ENCODE assay signal across 20 mouse cellular contexts in the genomic region with DNA sequence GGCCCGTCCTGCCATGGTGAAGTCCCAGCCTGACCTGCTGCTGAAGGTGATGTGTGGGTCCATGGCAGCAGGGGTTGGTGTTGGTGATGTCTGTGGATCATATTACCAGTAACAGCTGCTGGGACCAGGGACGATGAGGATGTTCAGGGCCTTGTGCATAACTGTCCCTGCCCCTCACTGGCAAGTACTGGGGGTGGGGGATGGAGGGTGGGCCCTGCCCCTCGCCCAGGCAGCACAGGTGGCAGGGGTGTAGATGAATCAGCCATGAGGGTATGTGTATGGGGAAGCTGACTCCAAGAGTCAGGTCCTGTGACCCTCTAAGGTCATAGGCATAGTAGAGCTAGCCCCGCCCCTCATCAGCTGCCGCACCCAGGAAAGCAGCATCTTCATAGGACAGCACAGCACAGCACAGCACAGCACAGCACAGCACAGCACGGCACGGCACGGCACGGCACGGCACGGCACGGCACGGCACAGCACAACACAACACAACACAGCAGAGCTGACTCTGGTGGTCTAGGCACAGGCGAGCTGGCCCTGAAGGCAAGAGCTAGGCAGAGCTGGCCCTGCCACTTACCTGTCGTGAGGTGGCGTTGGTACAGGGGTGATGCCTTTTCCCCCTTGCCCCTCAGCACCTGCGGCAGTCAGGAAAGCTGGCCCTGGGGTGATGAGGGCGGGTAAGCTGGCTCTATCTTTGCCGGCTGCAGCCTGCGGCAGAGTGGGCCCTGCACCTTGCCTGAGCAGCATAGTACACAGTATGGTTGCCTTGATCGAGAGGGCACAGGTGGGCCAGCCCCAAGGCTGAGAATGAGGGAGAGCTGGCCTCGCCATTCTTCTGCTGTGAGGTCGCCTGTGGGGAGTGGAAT. TPM values are rescaled to one million over a fixed set of nuclear protein-coding genes. Genes with fewer than 3 reads are reported as not detected.
DNase-seq lines count a peak whose midpoint lies in the region; ATAC-seq and TF ChIP-seq lines count a peak whose summit lies in the region.
"Had no signal": no experiment of that assay in that cellular context is flagged by ENCODE, and none has a peak within 500 bp of the region (broad histone marks: within the 10 kb centered on the region; RNA-seq: fewer than 3 reads in every experiment).

No protein-coding gene starts in this region.

- no peak overlapping the region for H3K9ac ChIP-seq in limb, embryonic 13.5 days
- H3K9ac ChIP-seq in neural tube, embryonic 12.5 days: no peak overlapping the region
- H3K9ac ChIP-seq in neural tube, embryonic 15.5 days (replicated peaks): no peak overlapping the region
- H3K9ac ChIP-seq in stomach, postnatal 0 days (ENCODE audit: low read length): no peak overlapping the region
- H3K9ac ChIP-seq: heart, embryonic 13.5 days; hindbrain, embryonic 14.5 days had no signal

- H3K27ac ChIP-seq in limb, embryonic 13.5 days: no peak overlapping the region
- H3K27ac ChIP-seq in limb, embryonic 10.5 days: no peak overlapping the region
- H3K27ac ChIP-seq in neural tube, embryonic 12.5 days: no peak overlapping the region
- H3K27ac ChIP-seq in neural tube, embryonic 15.5 days (replicated peaks): no peak overlapping the region
- no peak overlapping the region for H3K27ac ChIP-seq in stomach, postnatal 0 days (replicated peaks)
- H3K27ac ChIP-seq: heart, embryonic 13.5 days; hindbrain, embryonic 14.5 days had no signal

- TF ChIP-seq CTCF in stomach, postnatal 0 days (IDR thresholded peaks at IDR 0.05; ENCODE audit: low read depth): no peak

- 79% methylated on average over 23 of the region's 23 CpGs for WGBS in limb, embryonic 13.5 days
- 86% methylated on average over 23 of the region's 23 CpGs for WGBS in limb, embryonic 10.5 days
- 81% methylated on average over 23 of the region's 23 CpGs for WGBS in neural tube, embryonic 12.5 days
- 85% methylated on average over 23 of the region's 23 CpGs for WGBS in neural tube, embryonic 15.5 days
- 82% methylated on average over 22 of the region's 23 CpGs for WGBS in stomach, postnatal 0 days

- no peak overlapping the region for H3K4me2 ChIP-seq in limb, embryonic 13.5 days (replicated peaks)
- H3K4me2 ChIP-seq in neural tube, embryonic 12.5 days (replicated peaks): no peak overlapping the region
- no peak overlapping the region for H3K4me2 ChIP-seq in neural tube, embryonic 15.5 days
- no peak overlapping the region for H3K4me2 ChIP-seq in stomach, postnatal 0 days (replicated peaks; ENCODE audit: low read depth)
- H3K4me2 ChIP-seq: heart, embryonic 13.5 days; hindbrain, embryonic 14.5 days had no signal

- H3K36me3 ChIP-seq in limb, embryonic 13.5 days: no peaks in the 10 kb centered on the region
- H3K36me3 ChIP-seq in limb, embryonic 10.5 days: no peaks in the 10 kb centered on the region
- H3K36me3 ChIP-seq in neural tube, embryonic 12.5 days: no peaks in the 10 kb centered on the region
- no peaks in the 10 kb centered on the region for H3K36me3 ChIP-seq in neural tube, embryonic 15.5 days
- H3K36me3 ChIP-seq in stomach, postnatal 0 days (ENCODE audit: control insufficient read depth, insufficient read depth, low read length): no peaks in the 10 kb centered on the region
- H3K36me3 ChIP-seq: heart, embryonic 13.5 days had no signal

- peak; percentile 61 for DNase-seq in heart, adult 11 months
- no peak for DNase-seq in heart, adult 8-10 months (ENCODE audit: low spot score)
- no peak for DNase-seq in limb, embryonic 10.5 days (ENCODE audit: low spot score)
- DNase-seq in stomach, postnatal 0 days (ENCODE audit: low spot score): no peak
- no peak for DNase-seq in layer of hippocampus, adult 9-11 months
- DNase-seq: adrenal gland, postnatal 10 days; B cell, adult 2 months; cerebellum, adult 18-20 months; gastrocnemius, postnatal 10 days; kidney, adult 8-10 months; left cerebral cortex, postnatal 4 days; lung, adult 2 months; thymus, adult 18-20 months had no signal

- no peaks in the 10 kb centered on the region for H3K27me3 ChIP-seq in limb, embryonic 13.5 days
- H3K27me3 ChIP-seq in limb, embryonic 10.5 days (ENCODE audit: low read depth, poor library complexity, severe bottlenecking): no peaks in the 10 kb centered on the region
- no peaks in the 10 kb centered on the region for H3K27me3 ChIP-seq in neural tube, embryonic 12.5 days (replicated peaks)
- no peaks in the 10 kb centered on the region for H3K27me3 ChIP-seq in neural tube, embryonic 15.5 days (replicated peaks)
- no peaks in the 10 kb centered on the region for H3K27me3 ChIP-seq in stomach, postnatal 0 days (ENCODE audit: control insufficient read depth, insufficient read depth, low read length)
- H3K27me3 ChIP-seq: heart, embryonic 13.5 days had no signal

- no peak overlapping the region for H3K4me3 ChIP-seq in limb, embryonic 13.5 days
- no peak overlapping the region for H3K4me3 ChIP-seq in limb, embryonic 10.5 days
- H3K4me3 ChIP-seq in neural tube, embryonic 12.5 days: no peak overlapping the region
- H3K4me3 ChIP-seq in neural tube, embryonic 15.5 days (replicated peaks): no peak overlapping the region
- no peak overlapping the region for H3K4me3 ChIP-seq in stomach, postnatal 0 days (ENCODE audit: low read depth, low read length)
- H3K4me3 ChIP-seq: heart, embryonic 13.5 days had no signal

- peak; percentile 15; the same call in 1 of the 2 replicates for ATAC-seq in limb, embryonic 13.5 days (ENCODE audit: low FRiP score, low read depth)
- peak; percentile 37; the same call in 1 of the 2 replicates for ATAC-seq in neural tube, embryonic 12.5 days (ENCODE audit: low FRiP score, low read depth)
- no peak for ATAC-seq in neural tube, embryonic 15.5 days (ENCODE audit: low FRiP score)
- peak; percentile 32; the same call in 1 of the 2 replicates for ATAC-seq in stomach, postnatal 0 days (ENCODE audit: low FRiP score, low TSS enrichment)

- no peaks in the 10 kb centered on the region for H3K9me3 ChIP-seq in limb, embryonic 13.5 days
- H3K9me3 ChIP-seq in limb, embryonic 10.5 days (replicated peaks): no peaks in the 10 kb centered on the region
- no peaks in the 10 kb centered on the region for H3K9me3 ChIP-seq in neural tube, embryonic 12.5 days
- no peaks in the 10 kb centered on the region for H3K9me3 ChIP-seq in neural tube, embryonic 15.5 days (replicated peaks)
- no peaks in the 10 kb centered on the region for H3K9me3 ChIP-seq in stomach, postnatal 0 days (ENCODE audit: control insufficient read depth, low read length)
- H3K9me3 ChIP-seq: heart, embryonic 13.5 days had no signal

- no peaks in the 10 kb centered on the region for H3K4me1 ChIP-seq in limb, embryonic 13.5 days
- H3K4me1 ChIP-seq in limb, embryonic 10.5 days: peaks cover 9% of the 10 kb centered on the region
- H3K4me1 ChIP-seq in neural tube, embryonic 12.5 days: no peaks in the 10 kb centered on the region
- no peaks in the 10 kb centered on the region for H3K4me1 ChIP-seq in neural tube, embryonic 15.5 days
- H3K4me1 ChIP-seq in stomach, postnatal 0 days (replicated peaks; ENCODE audit: control insufficient read depth, insufficient read depth): no peaks in the 10 kb centered on the region
- H3K4me1 ChIP-seq: heart, embryonic 13.5 days had no signal

- no peak for TF ChIP-seq EP300 in stomach, postnatal 0 days (optimal IDR thresholded peaks at IDR 0.05)

RNA-seq across cellular contexts. Expression of gene Dok5, which starts 36.3 kb away (rescaled TPM):
- total RNA-seq in heart, adult 8-10 months (2022): under 1 TPM; 0.24 to 0.35 (median 0.30) TPM
- polyA plus RNA-seq in limb, embryonic 13.5 days (2015; fragmentation: Nextera tagmentation; extraction: Ambion mirVana): 10.3 and 11.0 TPM in 2 replicates
- 0.85 and 1.8 TPM in 2 replicates for polyA plus RNA-seq in limb, embryonic 10.5 days (2016; fragmentation: Nextera tagmentation; extraction: Ambion mirVana)
- polyA plus RNA-seq in neural tube, embryonic 12.5 days (2016; fragmentation: Nextera tagmentation; extraction: Ambion mirVana): 37.5 and 42.0 TPM in 2 replicates
- 57.2 and 70.9 TPM in 2 replicates for polyA plus RNA-seq in neural tube, embryonic 15.5 days (2015; fragmentation: Nextera tagmentation; extraction: Ambion mirVana)
- 0.53 and 0.78 TPM in 2 replicates for polyA plus RNA-seq in stomach, postnatal 0 days (2015; fragmentation: Nextera tagmentation; extraction: Ambion mirVana)
- total RNA-seq: common myeloid progenitor, adult 5-6 weeks; megakaryocyte-erythroid progenitor cell, adult 5-6 weeks had no signal
